Mouse (Mus musculus) lung, postnatal 4 days (tissue): ENCODE results near the gene Smurf1.

ENCODE experiments used
- DNase-seq, 2 experiments: peaks; one replicate each; pipeline ENCODE4 v3.0.0; 2021

Gene Smurf1

GRCm38 (mm10) chr5:144866923-144867322 is 98.7 kb downstream of the Smurf1 start:
- DNase-seq, result no peak

GRCm38 (mm10) chr5:144860913-144861312 is 104.7 kb downstream of the Smurf1 start:
- DNase-seq, result no peak

- DNase-seq, result no peak
Observed at GRCm38 (mm10) chr5:144859284-144859683, 106.4 kb downstream of the Smurf1 start.

- DNase-seq, result no peak
Observed at GRCm38 (mm10) chr5:144858527-144858926, 107.1 kb downstream of the Smurf1 start.

GRCm38 (mm10) chr5:144855936-144856335 is 109.7 kb downstream of the Smurf1 start:
- DNase-seq, result no peak

GRCm38 (mm10) chr5:144853931-144854330 is 111.7 kb downstream of the Smurf1 start:
- DNase-seq, result no peak

GRCm38 (mm10) chr5:144851820-144852219 is 113.8 kb downstream of the Smurf1 start:
- DNase-seq, result no peak

GRCm38 (mm10) chr5:144849932-144850331 is 115.7 kb downstream of the Smurf1 start:
- no peak for DNase-seq

- no peak for DNase-seq
Observed at GRCm38 (mm10) chr5:144848735-144849134, 116.9 kb downstream of the Smurf1 start.

- no peak for DNase-seq
Observed at GRCm38 (mm10) chr5:144845352-144845751, 120.3 kb downstream of the Smurf1 start.

- DNase-seq, result peak in 1 of 2 experiments; percentile 13
Observed at GRCm38 (mm10) chr5:144836100-144836499, 129.5 kb downstream of the Smurf1 start.

- no peak for DNase-seq
Observed at GRCm38 (mm10) chr5:144831840-144832469, 133.7 kb downstream of the Smurf1 start.

- DNase-seq, result no peak
Observed at GRCm38 (mm10) chr5:144829631-144830030, 136.0 kb downstream of the Smurf1 start.

- no peak for DNase-seq
Observed at GRCm38 (mm10) chr5:144828365-144829102, 137.1 kb downstream of the Smurf1 start.
